Comparison of ENCODE assay signal across 12 mouse cellular contexts in the genomic region with DNA sequence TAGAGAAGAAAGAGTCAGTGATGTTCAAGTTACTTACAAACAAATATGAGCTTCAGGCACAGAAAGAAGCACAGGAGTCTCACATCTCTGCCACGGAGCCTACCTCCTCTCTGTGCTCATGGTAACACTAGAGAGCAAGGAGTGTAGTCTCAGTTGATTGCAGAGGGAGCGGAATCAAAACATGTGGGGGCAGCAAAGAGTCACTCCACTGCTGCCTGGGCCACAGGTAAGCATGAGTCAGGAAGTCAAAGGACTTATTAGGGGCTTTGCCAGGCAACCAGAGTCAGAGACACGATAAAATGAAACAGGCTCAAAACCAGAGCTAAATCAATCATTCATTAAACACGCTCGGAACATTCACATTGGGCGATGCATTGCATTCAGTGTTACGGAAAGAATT.
DNase-seq lines count a peak whose midpoint lies in the region; ATAC-seq and TF ChIP-seq lines count a peak whose summit lies in the region.
"Had no signal": no experiment of that assay in that cellular context is flagged by ENCODE, and none has a peak within 500 bp of the region (broad histone marks: within the 10 kb centered on the region; RNA-seq: fewer than 3 reads in every experiment).

No protein-coding gene starts in this region.

- peak; percentile 16 for TF ChIP-seq CTCF in Patski (IDR thresholded peaks at IDR 0.05)

- POLR2A ChIA-PET in Patski (lab: Charles Lee) = no interaction called here

- no peak for ATAC-seq in Patski

- CTCF ChIA-PET in Patski (lab: Charles Lee) = no interaction called here

- in situ Hi-C loops in Patski (cut with MboI; ENCODE audit: low pct_unique_long_range_greater_than_20kb) = no loop called here

- H3K27me3 ChIP-seq in Patski = peaks cover 9% of the 10 kb centered on the region
- H3K27me3 ChIP-seq: hindbrain, embryonic 15.5 days had no signal

- DNase-seq in adrenal gland, adult 2 months = peak; percentile 46
- DNase-seq in adrenal gland, postnatal 4 days (ENCODE audit: low spot score in 2 of 2) = no peak
- DNase-seq in kidney, postnatal 14 days = peak; percentile 19
- no peak for DNase-seq in kidney, adult 11 months
- DNase-seq in Patski (ENCODE audit: low read depth, low spot score) = no peak
- DNase-seq in lung, postnatal 36 days = peak; percentile 39
- DNase-seq in retina, embryonic 14.5 days (ENCODE audit: low spot score) = no peak
- DNase-seq in frontal cortex, postnatal 10 days (ENCODE audit: low spot score in 2 of 2) = no peak
- DNase-seq: cerebellum, adult 9-10 months; gastrocnemius, postnatal 36 days; spleen, adult 18-20 months had no signal

Comparison
In these comparisons a context has a peak if more than half of its experiments do, and no peak if none do; other contexts are left out.
1. DNase-seq: peak in adrenal gland, adult 2 months (single experiment), kidney, postnatal 14 days (single experiment) and lung, postnatal 36 days (single experiment); none in adrenal gland, postnatal 4 days (0 of 2), kidney, adult 11 months (single experiment), Patski (single experiment), retina, embryonic 14.5 days (single experiment) and frontal cortex, postnatal 10 days (0 of 2).